Mouse (Mus musculus) embryonic facial prominence, embryonic 14.5 days (tissue): Measurements from ENCODE around the gene Adat1. TPM values are rescaled to one million over a fixed set of nuclear protein-coding genes. Genes with fewer than 3 reads are reported as not detected.

Experiments
- ATAC-seq: fragments of 200-750 bp; cut with Nextera tagmentation; 2 replicates; pipeline ENCODE4 v1.8.0; 2017; ENCODE audit warnings: low read depth, moderate number of reproducible peaks, moderate TSS enrichment
- DNase-seq: peaks from one replicate; pipeline ENCODE4 v3.0.0-alpha.2; 2015; ENCODE audit warnings: low spot score
- H3K27ac ChIP-seq: fragments of 300-500 bp; sonication (generic); replicated peaks from 2 replicates; pipeline ENCODE4 v1.5.1; 2014; ENCODE audit warnings: low read depth, mild to moderate bottlenecking, low read length, moderate library complexity
- H3K27me3 ChIP-seq: fragments of 300-500 bp; sonication (generic); replicated peaks from 2 replicates; pipeline ENCODE4 v1.6.1; 2014; ENCODE audit warnings: low read length; ENCODE audit not compliant: control insufficient read depth, insufficient read depth
- H3K36me3 ChIP-seq: fragments of 300-500 bp; sonication (generic); 2 replicates; pipeline ENCODE4 v1.6.1; 2014; ENCODE audit warnings: low read length, mixed read lengths; ENCODE audit not compliant: control insufficient read depth, insufficient read depth
- H3K4me1 ChIP-seq: fragments of 300-500 bp; sonication (generic); 2 replicates; pipeline ENCODE4 v1.6.1; 2014; ENCODE audit warnings: antibody characterized with exemption, low read length; ENCODE audit not compliant: control insufficient read depth, insufficient read depth
- H3K4me2 ChIP-seq: fragments of 300-500 bp; sonication (generic); 2 replicates; pipeline ENCODE4 v1.6.1; 2014; ENCODE audit warnings: low read depth, mild to moderate bottlenecking, low read length, moderate library complexity, mixed read lengths
- H3K4me3 ChIP-seq: fragments of 300-500 bp; sonication (generic); 2 replicates; pipeline ENCODE4 v1.5.1; 2014; ENCODE audit warnings: low read depth, mild to moderate bottlenecking, low read length
- H3K9ac ChIP-seq: fragments of 300-500 bp; sonication (generic); 2 replicates; pipeline ENCODE4 v1.6.1; 2014; ENCODE audit warnings: low read depth, mild to moderate bottlenecking, low read length, moderate library complexity, mixed read lengths
- H3K9me3 ChIP-seq: fragments of 300-500 bp; sonication (generic); 2 replicates; pipeline ENCODE4 v1.6.1; 2016; ENCODE audit warnings: low read length; ENCODE audit not compliant: control insufficient read depth
- WGBS: fragments of 180-500 bp; shearing (Covaris S2); extraction: QIAGEN DNeasy Blood & Tissue Kit; methylation state at CpG from one replicate; pipeline ENCODE4 v1.1.7; 2014; 5-methylcytosine and 5-hydroxymethylcytosine counted together
- polyA plus RNA-seq: library from polyadenylated mRNA; unstranded; fragments of >200 nt; fragmentation: Nextera tagmentation; extraction: Ambion mirVana; gene quantifications from 2 replicates; pipeline ENCODE4 v1.2.1, GENCODE M21; 2014

Gene Adat1
- polyA plus RNA-seq, 1 experiment from 2014 or later = 4.9 TPM

GRCm38 (mm10) chr8:111982116-111982515 is 10.0 kb downstream of the Adat1 start:
- no peaks in the 10 kb centered on the region for H3K4me1 ChIP-seq
- H3K9ac ChIP-seq = no peak overlapping the region
- WGBS = 75% methylated on average over 7 of the region's 7 CpGs
- no peak for DNase-seq
- no peak overlapping the region for H3K4me2 ChIP-seq
- 0 out of 2 replicates have a peak, but pooled peaks have one; percentile 18 for ATAC-seq
- H3K9me3 ChIP-seq = no peaks in the 10 kb centered on the region
- no peaks in the 10 kb centered on the region for H3K27me3 ChIP-seq
- peaks cover 43% of the 10 kb centered on the region for H3K36me3 ChIP-seq
- H3K27ac ChIP-seq = no peak overlapping the region
- no peak overlapping the region for H3K4me3 ChIP-seq

GRCm38 (mm10) chr8:111978147-111978546 is 14.0 kb downstream of the Adat1 start:
- no peaks in the 10 kb centered on the region for H3K27me3 ChIP-seq
- H3K4me1 ChIP-seq = no peaks in the 10 kb centered on the region
- DNase-seq (no peak), ATAC-seq (no peak)
- H3K4me2 ChIP-seq = no peak overlapping the region
- H3K9ac ChIP-seq = no peak overlapping the region
- H3K4me3 ChIP-seq = no peak overlapping the region
- H3K9me3 ChIP-seq = no peaks in the 10 kb centered on the region
- H3K27ac ChIP-seq = no peak overlapping the region
- 76% methylated on average over 10 of the region's 10 CpGs for WGBS
- peaks cover 46% of the 10 kb centered on the region for H3K36me3 ChIP-seq

GRCm38 (mm10) chr8:111976326-111976725 is 15.8 kb downstream of the Adat1 start:
- no peak for ATAC-seq
- no peak overlapping the region for H3K9ac ChIP-seq
- no peak for DNase-seq
- WGBS = 88% methylated on average over 2 of the region's 2 CpGs
- H3K9me3 ChIP-seq = no peaks in the 10 kb centered on the region
- no peak overlapping the region for H3K4me2 ChIP-seq
- no peak overlapping the region for H3K4me3 ChIP-seq
- no peak overlapping the region for H3K27ac ChIP-seq
- peaks cover 55% of the 10 kb centered on the region for H3K36me3 ChIP-seq
- H3K27me3 ChIP-seq = no peaks in the 10 kb centered on the region
- no peaks in the 10 kb centered on the region for H3K4me1 ChIP-seq

- no peak for DNase-seq
- H3K9me3 ChIP-seq = no peaks in the 10 kb centered on the region
- no peak overlapping the region for H3K9ac ChIP-seq
- peaks cover 54% of the 10 kb centered on the region for H3K36me3 ChIP-seq
- H3K4me2 ChIP-seq = no peak overlapping the region
- WGBS = 92% methylated on average over 2 of the region's 2 CpGs
- no peak overlapping the region for H3K4me3 ChIP-seq
- H3K27ac ChIP-seq = no peak overlapping the region
- ATAC-seq = no peak
- no peaks in the 10 kb centered on the region for H3K27me3 ChIP-seq
- H3K4me1 ChIP-seq = no peaks in the 10 kb centered on the region
Observed at GRCm38 (mm10) chr8:111975706-111976105, 16.4 kb downstream of the Adat1 start.

GRCm38 (mm10) chr8:111974138-111974537 is 18.0 kb downstream of the Adat1 start:
- H3K9me3 ChIP-seq = no peaks in the 10 kb centered on the region
- 94% methylated on average over 12 of the region's 12 CpGs for WGBS
- DNase-seq = no peak
- H3K4me3 ChIP-seq = no peak overlapping the region
- peaks cover 51% of the 10 kb centered on the region for H3K36me3 ChIP-seq
- ATAC-seq = no peak
- no peak overlapping the region for H3K9ac ChIP-seq
- H3K27ac ChIP-seq = no peak overlapping the region
- H3K27me3 ChIP-seq = no peaks in the 10 kb centered on the region
- H3K4me2 ChIP-seq = no peak overlapping the region
- no peaks in the 10 kb centered on the region for H3K4me1 ChIP-seq

- 45% methylated on average over 5 of the region's 5 CpGs for WGBS
- no peak overlapping the region for H3K9ac ChIP-seq
- no peak overlapping the region for H3K4me2 ChIP-seq
- ATAC-seq (no peak), DNase-seq (no peak)
- no peaks in the 10 kb centered on the region for H3K9me3 ChIP-seq
- no peak overlapping the region for H3K4me3 ChIP-seq
- no peak overlapping the region for H3K27ac ChIP-seq
- peaks cover 19% of the 10 kb centered on the region; the same call in 1 of the 2 replicates for H3K36me3 ChIP-seq
- no peaks in the 10 kb centered on the region for H3K27me3 ChIP-seq
- H3K4me1 ChIP-seq = peaks cover 4% of the 10 kb centered on the region
Observed at GRCm38 (mm10) chr8:111968991-111969390, 23.1 kb downstream of the Adat1 start.

GRCm38 (mm10) chr8:111968541-111968940 is 23.6 kb downstream of the Adat1 start:
- 87% methylated on average over 10 of the region's 10 CpGs for WGBS

GRCm38 (mm10) chr8:111967246-111967870 is 24.7 kb downstream of the Adat1 start:
- ATAC-seq = no peak
- no peak overlapping the region for H3K9ac ChIP-seq
- WGBS = 86% methylated on average over 5 of the region's 5 CpGs

More at GRCm38 (mm10) chr8:111968541-111968940, 23.6 kb downstream of the Adat1 start:
- Histone ChIP-seq H3K9ac (no peak overlapping the region), H3K4me2 (no peak overlapping the region), H3K4me3 (no peak overlapping the region), H3K9me3 (no peaks in the 10 kb centered on the region), H3K27me3 (no peaks in the 10 kb centered on the region), H3K36me3 (peaks cover 18% of the 10 kb centered on the region; the same call in 1 of the 2 replicates), H3K4me1 (peaks cover 4% of the 10 kb centered on the region), H3K27ac (no peak overlapping the region)
- DNase-seq (no peak), ATAC-seq (no peak)

More at GRCm38 (mm10) chr8:111967246-111967870, 24.7 kb downstream of the Adat1 start:
- Histone ChIP-seq H3K27ac (no peak overlapping the region), H3K27me3 (no peaks in the 10 kb centered on the region), H3K4me2 (no peak overlapping the region), H3K4me3 (no peak overlapping the region), H3K4me1 (peaks cover 4% of the 10 kb centered on the region), H3K9me3 (no peaks in the 10 kb centered on the region), H3K36me3 (peaks cover 12% of the 10 kb centered on the region; the same call in 1 of the 2 replicates)
- DNase-seq = no peak
